Mouse (Mus musculus) midbrain, postnatal 0 days (tissue): ENCODE data around the gene Rex1bd. TPM values are rescaled to one million over a fixed set of nuclear protein-coding genes. Genes with fewer than 3 reads are reported as not detected.
A peak's percentile ranks its signal among the peaks of the same experiment; 100 is the strongest.

Experiments used
- ATAC-seq: fragments of 200-750 bp; cut with Nextera tagmentation; 2 replicates; pipeline ENCODE4 v1.8.0; 2017; ENCODE audit warnings: moderate number of reproducible peaks, mild to moderate bottlenecking, moderate TSS enrichment, moderate library complexity; ENCODE audit not compliant: low FRiP score
- DNase-seq: peaks from one replicate; pipeline ENCODE4 v3.0.0-alpha.2; 2015; ENCODE audit warnings: low spot score
- H3K27ac ChIP-seq: fragments of 300-500 bp; sonication (generic); 2 replicates; pipeline ENCODE4 v1.5.1; 2014; ENCODE audit warnings: low read depth, mild to moderate bottlenecking, low read length, mixed read lengths
- H3K27me3 ChIP-seq: fragments of 300-500 bp; sonication (generic); 2 replicates; pipeline ENCODE4 v1.6.1; 2014; ENCODE audit warnings: low read length, control low read depth, mixed read lengths; ENCODE audit not compliant: insufficient read depth
- H3K36me3 ChIP-seq: fragments of 300-500 bp; sonication (generic); 2 replicates; pipeline ENCODE4 v1.6.1; 2014; ENCODE audit warnings: low read length, control low read depth, mixed read lengths; ENCODE audit not compliant: insufficient read depth
- H3K4me1 ChIP-seq: fragments of 300-500 bp; sonication (generic); 2 replicates; pipeline ENCODE4 v1.6.1; 2014; ENCODE audit warnings: mild to moderate bottlenecking, control low read depth, antibody characterized with exemption, low read length, mixed read lengths; ENCODE audit not compliant: insufficient read depth
- H3K4me2 ChIP-seq: fragments of 300-500 bp; sonication (generic); 2 replicates; pipeline ENCODE4 v1.6.1; 2014; ENCODE audit warnings: low read depth, mild to moderate bottlenecking, low read length, mixed read lengths; ENCODE audit not compliant: poor library complexity, severe bottlenecking
- H3K4me3 ChIP-seq: fragments of 300-500 bp; sonication (generic); 2 replicates; pipeline ENCODE4 v1.5.1; 2014; ENCODE audit warnings: low read depth, mild to moderate bottlenecking, low read length, moderate library complexity
- H3K9ac ChIP-seq: fragments of 300-500 bp; sonication (generic); replicated peaks from 2 replicates; pipeline ENCODE4 v1.6.1; 2014; ENCODE audit warnings: mild to moderate bottlenecking, low read length, moderate library complexity, mixed read lengths; ENCODE audit not compliant: poor library complexity, severe bottlenecking
- H3K9me3 ChIP-seq: fragments of 300-500 bp; sonication (generic); 2 replicates; pipeline ENCODE4 v1.6.1; 2016; ENCODE audit warnings: low read length, control low read depth
- CTCF ChIP-seq: IDR thresholded peaks from 2 replicates; pipeline ENCODE4 v1.5.1; 2016; ENCODE audit warnings: antibody characterized with exemption, mild to moderate bottlenecking
- WGBS: fragments of 180-500 bp; shearing (Covaris S2); extraction: QIAGEN DNeasy Blood & Tissue Kit; methylation state at CpG from one replicate; pipeline ENCODE4 v1.1.7; 2014; 5-methylcytosine and 5-hydroxymethylcytosine counted together
- polyA plus RNA-seq: library from polyadenylated mRNA; unstranded; fragments of >200 nt; fragmentation: Nextera tagmentation; extraction: Ambion mirVana; gene quantifications from 2 replicates; pipeline ENCODE4 v1.2.1, GENCODE M21; 2015
- total RNA-seq: library from RNA; depleted of rRNA; stranded (reverse); fragments of >200 nt; gene quantifications from 2 replicates; pipeline ENCODE4 v1.2.3, GENCODE M21; 2014

The Rex1bd gene
- total and polyA plus RNA-seq, 2 experiments from 2014 or later = 118 to 198 TPM

DNA sequence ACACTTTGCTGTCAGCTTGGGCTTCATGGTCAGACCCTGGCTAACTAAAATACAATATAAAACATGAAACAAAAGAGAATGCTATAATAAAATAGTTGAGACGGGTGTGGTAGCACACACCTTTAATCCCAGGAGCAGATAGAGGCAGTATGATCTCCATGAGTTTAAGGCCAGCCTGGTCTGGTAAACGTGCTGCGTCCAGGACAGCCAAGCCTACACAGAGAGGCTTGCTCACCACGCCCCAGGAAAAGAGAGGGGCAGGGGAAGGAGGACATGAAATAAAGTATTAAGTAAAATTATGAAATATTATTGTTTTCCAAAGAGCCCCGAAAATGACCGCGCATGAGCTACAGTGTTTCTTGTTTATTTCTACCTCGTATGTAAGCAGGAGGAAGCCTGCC, 20.6 kb upstream of the Rex1bd start:
- TF ChIP-seq CTCF = no peak
- peaks cover 18% of the 10 kb centered on the region for H3K36me3 ChIP-seq
- H3K4me3 ChIP-seq = peak overlapping the region; percentile 70
- peak overlapping the region; percentile 82 for H3K4me2 ChIP-seq
- ATAC-seq (no peak), DNase-seq (no peak)
- H3K27ac ChIP-seq = peak overlapping the region; percentile 75
- WGBS = under 1% methylated on average over 8 of the region's 8 CpGs
- no peaks in the 10 kb centered on the region for H3K27me3 ChIP-seq
- peak overlapping the region; percentile 71 for H3K9ac ChIP-seq
- no peaks in the 10 kb centered on the region for H3K9me3 ChIP-seq
- H3K4me1 ChIP-seq = peaks cover 6% of the 10 kb centered on the region; the same call in 1 of the 2 replicates

GRCm38 (mm10) chr8:70522592-70523403, 16.2 kb upstream of the Rex1bd start:
- peak overlapping the region; percentile 77 for H3K4me2 ChIP-seq
- peak; percentile 85 for TF ChIP-seq CTCF
- H3K36me3 ChIP-seq = peaks cover 14% of the 10 kb centered on the region
- H3K9ac ChIP-seq = peak overlapping the region; percentile 83
- no peaks in the 10 kb centered on the region for H3K27me3 ChIP-seq
- H3K4me3 ChIP-seq = peak overlapping the region; percentile 73
- ATAC-seq (peak; percentile 85), DNase-seq (peak; percentile 99)
- H3K27ac ChIP-seq = peak overlapping the region; percentile 87
- under 1% methylated on average over 50 of the region's 51 CpGs for WGBS
- H3K9me3 ChIP-seq = no peaks in the 10 kb centered on the region
- 0 out of 2 replicates have a peak, but pooled peaks cover 3% of the 10 kb centered on the region for H3K4me1 ChIP-seq

DNA sequence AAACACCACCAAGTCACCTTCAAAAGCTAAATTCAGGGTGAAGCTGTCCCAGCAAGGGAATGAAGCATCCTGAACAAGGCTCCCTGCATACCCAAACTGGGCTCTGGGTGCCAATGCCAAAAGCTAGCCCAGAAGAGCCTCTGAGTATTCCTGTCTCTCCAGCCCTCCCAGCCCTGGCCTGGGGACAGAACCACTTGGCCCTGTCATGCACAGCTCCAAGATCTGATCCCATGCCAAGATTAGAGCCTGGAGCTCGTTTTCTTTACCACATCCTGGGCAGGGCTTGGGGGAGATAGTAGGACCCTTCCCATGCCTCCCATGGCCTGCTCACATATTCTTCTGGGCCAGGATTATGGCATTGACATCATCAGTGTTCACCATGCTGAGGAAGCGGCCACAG, 13.1 kb upstream of the Rex1bd start:
- no peak for TF ChIP-seq CTCF
- H3K27me3 ChIP-seq = no peaks in the 10 kb centered on the region
- ATAC-seq = no peak
- H3K4me2 ChIP-seq = no peak overlapping the region
- H3K4me3 ChIP-seq = no peak overlapping the region
- no peaks in the 10 kb centered on the region for H3K9me3 ChIP-seq
- no peak overlapping the region for H3K27ac ChIP-seq
- DNase-seq = no peak
- 66% methylated on average over 2 of the region's 2 CpGs for WGBS
- peaks cover 22% of the 10 kb centered on the region for H3K36me3 ChIP-seq
- H3K9ac ChIP-seq = no peak overlapping the region
- 0 out of 2 replicates have a peak, but pooled peaks cover 3% of the 10 kb centered on the region for H3K4me1 ChIP-seq

GRCm38 (mm10) chr8:70519043-70519442, 12.5 kb upstream of the Rex1bd start:
- H3K9ac ChIP-seq = no peak overlapping the region
- 0 out of 2 replicates have a peak, but pooled peaks cover 3% of the 10 kb centered on the region for H3K4me1 ChIP-seq
- H3K9me3 ChIP-seq = no peaks in the 10 kb centered on the region
- WGBS = 95% methylated on average over 6 of the region's 6 CpGs
- no peaks in the 10 kb centered on the region for H3K27me3 ChIP-seq
- H3K36me3 ChIP-seq = peaks cover 22% of the 10 kb centered on the region
- DNase-seq (no peak), ATAC-seq (no peak)
- no peak overlapping the region for H3K27ac ChIP-seq
- H3K4me3 ChIP-seq = no peak overlapping the region
- no peak for TF ChIP-seq CTCF
- H3K4me2 ChIP-seq = no peak overlapping the region

DNA sequence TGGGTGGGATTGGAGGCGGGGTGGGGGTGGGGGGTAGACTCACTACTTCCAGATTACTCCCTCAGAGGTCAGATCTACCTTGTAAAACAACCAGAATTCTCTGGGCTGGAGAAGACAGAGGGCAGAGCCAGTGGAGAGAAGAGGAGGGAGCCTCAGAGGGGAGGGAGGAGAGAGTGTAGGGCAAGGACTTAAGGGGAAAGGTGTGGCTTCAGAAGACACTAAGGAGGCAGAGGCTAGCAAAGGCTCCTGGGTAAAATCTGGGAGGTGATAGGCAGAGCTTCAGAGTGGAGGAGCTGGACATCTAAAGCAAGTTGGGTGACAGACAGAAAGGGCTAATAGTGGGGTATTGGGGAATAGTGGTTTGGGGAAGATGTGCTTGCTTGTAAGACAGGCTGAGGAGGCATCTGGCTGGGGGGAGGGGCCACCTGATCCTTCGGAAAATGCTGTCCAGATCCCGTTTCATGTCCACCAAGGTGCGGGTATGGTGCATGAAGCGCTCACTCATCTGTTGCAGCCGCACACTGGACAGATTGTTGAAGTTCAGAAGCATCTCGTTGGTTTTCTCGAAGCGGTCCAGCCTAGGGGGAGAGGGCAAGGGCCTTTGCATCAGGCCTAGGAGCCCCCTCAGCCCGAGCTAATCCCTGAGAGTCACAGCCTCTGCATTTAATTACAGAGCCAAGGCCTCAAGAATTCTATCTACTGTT, 11.5 kb upstream of the Rex1bd start:
- H3K36me3 ChIP-seq = peaks cover 22% of the 10 kb centered on the region
- H3K4me2 ChIP-seq = no peak overlapping the region
- H3K9ac ChIP-seq = no peak overlapping the region
- H3K4me3 ChIP-seq = no peak overlapping the region
- ATAC-seq (no peak), DNase-seq (no peak)
- H3K27ac ChIP-seq = no peak overlapping the region
- H3K9me3 ChIP-seq = no peaks in the 10 kb centered on the region
- no peaks in the 10 kb centered on the region for H3K27me3 ChIP-seq
- 71% methylated on average over 10 of the region's 10 CpGs for WGBS
- TF ChIP-seq CTCF = no peak
- H3K4me1 ChIP-seq = no peaks in the 10 kb centered on the region

GRCm38 (mm10) chr8:70513441-70513840, 6.9 kb upstream of the Rex1bd start:
- Histone ChIP-seq H3K9me3 (no peaks in the 10 kb centered on the region), H3K9ac (no peak overlapping the region), H3K36me3 (peaks cover 16% of the 10 kb centered on the region), H3K27ac (no peak overlapping the region), H3K4me3 (no peak overlapping the region), H3K4me1 (peaks cover 7% of the 10 kb centered on the region; the same call in 1 of the 2 replicates), H3K27me3 (no peaks in the 10 kb centered on the region), H3K4me2 (no peak overlapping the region)
- ATAC-seq = no peak
- no peak for DNase-seq
- WGBS = 65% methylated on average over 2 of the region's 2 CpGs
- TF ChIP-seq CTCF = no peak
